Mouse (Mus musculus) ES-CJ7 (cell line): ENCODE measurements around the gene Duoxa2.
A peak's percentile ranks its signal among the peaks of the same experiment; 100 is the strongest.

ENCODE experiments used
- DNase-seq: peaks from one replicate; pipeline ENCODE4 v3.0.0; 2011; ENCODE audit warnings: low read depth, low spot score

Gene Duoxa2

DNA sequence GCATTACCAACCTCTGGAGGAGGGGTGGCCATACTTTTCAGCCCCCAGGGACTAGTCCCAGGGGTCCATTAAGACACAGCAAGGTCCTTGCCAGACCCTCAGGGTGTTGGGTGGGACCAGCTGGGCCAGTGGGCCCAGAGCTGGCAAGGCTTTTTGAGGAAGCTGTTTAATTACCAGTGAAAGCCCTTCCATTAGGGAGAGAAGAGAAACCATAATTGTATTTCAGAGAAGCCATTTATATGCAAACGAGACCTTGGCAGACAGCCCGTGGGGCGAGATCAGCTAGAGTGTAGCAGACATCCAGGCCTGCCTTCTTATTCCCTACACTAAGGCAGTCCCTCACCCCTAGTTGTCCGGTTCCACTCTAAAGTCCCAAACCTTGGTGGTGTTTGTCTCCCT lies 53.2 kb downstream of the Duoxa2 start:
- peak; percentile 80 for DNase-seq
